22 mouse cellular contexts compared by ENCODE assay signal in the genomic region with DNA sequence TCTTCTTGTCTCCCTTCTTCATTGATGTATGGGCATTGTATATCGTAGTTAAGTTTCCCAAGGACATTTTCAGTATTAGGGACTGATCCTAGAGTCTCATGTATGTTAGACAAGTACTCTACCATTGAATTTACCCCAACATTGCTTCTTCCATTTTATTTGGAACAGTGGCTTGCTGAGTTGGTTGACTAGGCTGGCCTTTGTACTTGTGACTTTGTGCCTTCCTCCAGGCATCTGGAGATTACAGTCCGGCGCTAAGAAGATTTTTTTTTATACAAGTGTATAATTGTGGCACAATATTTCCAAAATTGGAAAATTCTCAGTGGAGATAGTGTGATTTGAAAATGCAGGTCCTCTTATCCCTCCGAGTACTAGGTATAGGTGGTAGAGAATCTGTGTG.
DNase-seq lines count a peak whose midpoint lies in the region; ATAC-seq and TF ChIP-seq lines count a peak whose summit lies in the region.
"Had no signal": no experiment of that assay in that cellular context is flagged by ENCODE, and none has a peak within 500 bp of the region (broad histone marks: within the 10 kb centered on the region; RNA-seq: fewer than 3 reads in every experiment).

No protein-coding gene starts in this region.

- no peak for TF ChIP-seq EP300 in CH12.LX (IDR thresholded peaks at IDR 0.05; ENCODE audit: low read length)
- no peak for TF ChIP-seq EP300 in ES-Bruce4 (IDR thresholded peaks at IDR 0.05; ENCODE audit: insufficient read depth, low read depth, low read length)

- DNase-seq in kidney, adult 9 months: peak; percentile 53
- no peak for DNase-seq in kidney, postnatal 4 days
- DNase-seq in CH12.LX (ENCODE audit: extremely low read depth): no peak
- DNase-seq: adrenal gland, adult 2 months; adrenal gland, postnatal 10 days; adrenal gland, postnatal 25 days; cerebellum, adult 11 months; cerebellum, adult 18-20 months; cerebellum, adult 8-10 months; cerebellum, adult 9-11 months; cerebellum, postnatal 14 days; cerebellum, postnatal 36 days; embryo, embryonic 11 days had no signal

- TF ChIP-seq POLR2A in CH12.LX (IDR thresholded peaks at IDR 0.05; ENCODE audit: low read depth, low read length) (no peak), ES-Bruce4 (IDR thresholded peaks at IDR 0.05; ENCODE audit: insufficient read depth, low read length) (no peak)

- H3K9me3 ChIP-seq in CH12.LX (replicated peaks; ENCODE audit: low read length): no peaks in the 10 kb centered on the region
- no peaks in the 10 kb centered on the region for H3K9me3 ChIP-seq in ES-Bruce4 (replicated peaks; ENCODE audit: control insufficient read depth, insufficient read depth, low read length, poor library complexity, severe bottlenecking)
- H3K9me3 ChIP-seq: embryonic facial prominence, embryonic 13.5 days; embryonic facial prominence, embryonic 15.5 days; forebrain, embryonic 10.5 days; forebrain, embryonic 12.5 days had no signal

- peaks cover 100% of the 10 kb centered on the region for H3K79me2 ChIP-seq in CH12.LX (replicated peaks; ENCODE audit: control insufficient read depth, extremely low read depth, insufficient read depth, poor library complexity, severe bottlenecking)

- H3K4me2 ChIP-seq in CH12.LX (ENCODE audit: insufficient read depth, low read depth, poor library complexity, severe bottlenecking): no peak overlapping the region
- H3K4me2 ChIP-seq: embryonic facial prominence, embryonic 13.5 days; embryonic facial prominence, embryonic 15.5 days; forebrain, embryonic 12.5 days had no signal

- in situ Hi-C loops in CH12.LX (cut with MboI; ENCODE audit: low pct_ligation_motif_present, low pct_unique_long_range_greater_than_20kb, low sequenced_read_pairs): no loop called here

- H3K9ac ChIP-seq in CH12.LX (ENCODE audit: insufficient read depth, low read depth) (no peak overlapping the region), ES-Bruce4 (ENCODE audit: low read depth, poor library complexity, severe bottlenecking) (no peak overlapping the region)
- H3K9ac ChIP-seq: embryonic facial prominence, embryonic 13.5 days; embryonic facial prominence, embryonic 15.5 days; forebrain, embryonic 12.5 days had no signal

- TF ChIP-seq RAD21 in CH12.LX (IDR thresholded peaks at IDR 0.05; ENCODE audit: low read depth, low read length): no peak

- H3K27ac ChIP-seq in CH12.LX (ENCODE audit: insufficient read depth, low read depth) (no peak overlapping the region), ES-Bruce4 (ENCODE audit: insufficient read depth, low read length) (peak overlapping the region; percentile 75)
- H3K27ac ChIP-seq: embryonic facial prominence, embryonic 13.5 days; embryonic facial prominence, embryonic 15.5 days; forebrain, embryonic 10.5 days; forebrain, embryonic 12.5 days had no signal

- H3K4me1 ChIP-seq in CH12.LX (ENCODE audit: control insufficient read depth in 1 of 2, insufficient read depth in 2 of 2) (peaks cover 32 to 99% of the 10 kb centered on the region in 2 experiments), ES-Bruce4 (ENCODE audit: control insufficient read depth, insufficient read depth, low read length) (peaks cover 11% of the 10 kb centered on the region)

- H3K4me3 ChIP-seq in CH12.LX (replicated peaks in 1 of 3; ENCODE audit: low read depth in 2 of 3, low read length in 2 of 3, poor library complexity in 1 of 3) (no peak overlapping the region), ES-Bruce4 (ENCODE audit: low read depth, low read length) (no peak overlapping the region)
- H3K4me3 ChIP-seq: embryonic facial prominence, embryonic 13.5 days; embryonic facial prominence, embryonic 15.5 days; erythroblast, embryonic 14.5 days; forebrain, embryonic 10.5 days; forebrain, embryonic 12.5 days had no signal

- TF ChIP-seq CTCF in CH12.LX (conservative IDR thresholded peaks at IDR 0.05 in 1 of 2, IDR thresholded peaks at IDR 0.05 in 1 of 2; ENCODE audit: low read depth in 2 of 2, low read length in 2 of 2) (no peak), ES-Bruce4 (IDR thresholded peaks at IDR 0.05; ENCODE audit: low read depth, low read length) (no peak)

- peaks cover 30 to 97% of the 10 kb centered on the region in 2 experiments for H3K36me3 ChIP-seq in CH12.LX (replicated peaks in 1 of 2; ENCODE audit: control insufficient read depth in 1 of 2, insufficient read depth in 1 of 2, low read length in 1 of 2)
- H3K36me3 ChIP-seq in ES-Bruce4 (ENCODE audit: control insufficient read depth, insufficient read depth, low read length, poor library complexity, severe bottlenecking): peaks cover 3% of the 10 kb centered on the region; the same call in 1 of the 2 replicates
- H3K36me3 ChIP-seq: embryonic facial prominence, embryonic 13.5 days; embryonic facial prominence, embryonic 15.5 days; forebrain, embryonic 10.5 days; forebrain, embryonic 12.5 days had no signal

- dilution Hi-C loops in CH12.LX (cut with MboI; ENCODE audit: extremely low pct_ligation_motif_present, extremely low pct_unique_long_range_greater_than_20kb, low sequenced_read_pairs): no loop called here

- no peak for ATAC-seq in granulocyte monocyte progenitor cell, adult 5-6 weeks (replicated peaks; ENCODE audit: poor library complexity, severe bottlenecking)
- ATAC-seq: forebrain, embryonic 14.5 days; forebrain, embryonic 16.5 days had no signal

- H3K27me3 ChIP-seq in CH12.LX (replicated peaks) (no peaks in the 10 kb centered on the region), ES-Bruce4 (ENCODE audit: control insufficient read depth, insufficient read depth, low read length, poor library complexity, severe bottlenecking) (no peaks in the 10 kb centered on the region)
- H3K27me3 ChIP-seq: embryonic facial prominence, embryonic 13.5 days; embryonic facial prominence, embryonic 15.5 days; forebrain, embryonic 12.5 days had no signal

TF ChIP-seq in CH12.LX, 34 proteins besides CTCF, POLR2A, EP300 and RAD21:
- no peak for TF ChIP-seq IRF4 (IDR thresholded peaks at IDR 0.05; ENCODE audit: low read depth, low read length)
- no peak for TF ChIP-seq PAX5 (IDR thresholded peaks at IDR 0.05; ENCODE audit: low read length)
- no peak for TF ChIP-seq SMC3 (IDR thresholded peaks at IDR 0.05; ENCODE audit: low read depth, low read length)
- no peak for TF ChIP-seq MAZ (IDR thresholded peaks at IDR 0.05; ENCODE audit: low read depth, low read length)
- 0 out of 2 replicates have a peak, but pooled peaks have one; percentile 11 for TF ChIP-seq POLR2AphosphoS2 (IDR thresholded peaks at IDR 0.05; ENCODE audit: low read depth, low read length)
- no peak for TF ChIP-seq RCOR1 (conservative IDR thresholded peaks at IDR 0.05; ENCODE audit: low read depth, low read length)
- TF ChIP-seq TBP (conservative IDR thresholded peaks at IDR 0.05; ENCODE audit: low read depth, low read length): no peak
